Comparison of ENCODE assay signal across 8 mouse cellular contexts in genomic region chr12:71047473-71048078, GRCm38 (mm10). TPM values are rescaled to one million over a fixed set of nuclear protein-coding genes. Genes with fewer than 3 reads are reported as not detected.
DNase-seq lines count a peak whose midpoint lies in the region; ATAC-seq and TF ChIP-seq lines count a peak whose summit lies in the region.

No protein-coding gene starts in this region.

- H3K36me3 ChIP-seq in heart, embryonic 14.5 days (ENCODE audit: control insufficient read depth, insufficient read depth, low read length), result peaks cover 35% of the 10 kb centered on the region
- H3K36me3 ChIP-seq in embryonic facial prominence, embryonic 15.5 days, result peaks cover 22% of the 10 kb centered on the region
- H3K36me3 ChIP-seq in limb, embryonic 14.5 days (ENCODE audit: control insufficient read depth, insufficient read depth, low read length), result peaks cover 34% of the 10 kb centered on the region

- no peaks in the 10 kb centered on the region for H3K9me3 ChIP-seq in heart, embryonic 14.5 days (ENCODE audit: control insufficient read depth, low read length)
- no peaks in the 10 kb centered on the region for H3K9me3 ChIP-seq in embryonic facial prominence, embryonic 15.5 days (replicated peaks)
- no peaks in the 10 kb centered on the region for H3K9me3 ChIP-seq in limb, embryonic 14.5 days (ENCODE audit: control insufficient read depth, low read length)

- peak overlapping the region; percentile 52 for H3K4me2 ChIP-seq in heart, embryonic 14.5 days (ENCODE audit: low read length)
- peak overlapping the region; percentile 45 for H3K4me2 ChIP-seq in embryonic facial prominence, embryonic 15.5 days (replicated peaks)
- peak overlapping the region; percentile 35 for H3K4me2 ChIP-seq in limb, embryonic 14.5 days (replicated peaks; ENCODE audit: low read depth, low read length, severe bottlenecking)

- peaks cover 4 to 21% of the 10 kb centered on the region in 2 experiments for H3K4me1 ChIP-seq in heart, embryonic 14.5 days (ENCODE audit: control insufficient read depth in 2 of 2, insufficient read depth in 2 of 2, low read length in 2 of 2)
- peaks cover 14% of the 10 kb centered on the region for H3K4me1 ChIP-seq in embryonic facial prominence, embryonic 15.5 days
- H3K4me1 ChIP-seq in limb, embryonic 14.5 days (ENCODE audit: control insufficient read depth, insufficient read depth, low read length), result no peaks in the 10 kb centered on the region; the same call in 1 of the 2 replicates

- H3K4me3 ChIP-seq in heart, embryonic 14.5 days (ENCODE audit: control insufficient read depth in 1 of 2, insufficient read depth in 1 of 2, low read depth in 1 of 2, low read length in 2 of 2), result peak overlapping the region in 1 of 2 experiments; percentile 19; a peak in 1 of 4 replicates
- peak overlapping the region; percentile 31 for H3K4me3 ChIP-seq in embryonic facial prominence, embryonic 15.5 days (replicated peaks)
- peak overlapping the region; percentile 12 for H3K4me3 ChIP-seq in limb, embryonic 14.5 days (replicated peaks; ENCODE audit: low read length)

- H3K27me3 ChIP-seq in heart, embryonic 14.5 days (ENCODE audit: control insufficient read depth, insufficient read depth, low read length), result no peaks in the 10 kb centered on the region
- no peaks in the 10 kb centered on the region for H3K27me3 ChIP-seq in embryonic facial prominence, embryonic 15.5 days
- no peaks in the 10 kb centered on the region for H3K27me3 ChIP-seq in limb, embryonic 14.5 days (ENCODE audit: control insufficient read depth, insufficient read depth, low read length)

- H3K27ac ChIP-seq in heart, embryonic 14.5 days (replicated peaks in 1 of 2; ENCODE audit: control insufficient read depth in 1 of 2, insufficient read depth in 1 of 2, low read depth in 2 of 2, low read length in 2 of 2), result peak overlapping the region; percentile 51 to 66
- H3K27ac ChIP-seq in embryonic facial prominence, embryonic 15.5 days (replicated peaks), result peak overlapping the region; percentile 80
- H3K27ac ChIP-seq in limb, embryonic 14.5 days (replicated peaks; ENCODE audit: low read depth, low read length), result peak overlapping the region; percentile 84

- ATAC-seq in heart, embryonic 14.5 days (ENCODE audit: insufficient number of reproducible peaks, insufficient read depth, low FRiP score, low read depth), result no peak
- no peak for ATAC-seq in embryonic facial prominence, embryonic 15.5 days (ENCODE audit: insufficient number of reproducible peaks, low FRiP score, low TSS enrichment, low read depth)
- ATAC-seq in limb, embryonic 14.5 days (ENCODE audit: low FRiP score, low read depth), result no peak
- ATAC-seq in erythroblast, adult 5-6 weeks (replicated peaks; ENCODE audit: low FRiP score, poor library complexity, severe bottlenecking), result no peak
- no peak for ATAC-seq in monocyte, adult 5-6 weeks (replicated peaks; ENCODE audit: insufficient number of reproducible peaks, low FRiP score, low TSS enrichment, poor library complexity, severe bottlenecking)

- TF ChIP-seq POLR2A in limb, embryonic 14.5 days (IDR thresholded peaks at IDR 0.05; ENCODE audit: borderline replicate concordance, extremely low read depth, insufficient read depth, insufficient read length), result no peak

- intact Hi-C loops in heart, postnatal 36 days (cut with DNase I), result loop anchor here (2.0 kb wide), 2 partner anchors 31 to 79 kb away; no protein-coding TSS in a partner anchor

- peak overlapping the region; percentile 32; the same call in 1 of the 2 replicates for H3K9ac ChIP-seq in heart, embryonic 14.5 days (ENCODE audit: low read length)
- H3K9ac ChIP-seq in embryonic facial prominence, embryonic 15.5 days, result no peak overlapping the region; the same call in 1 of the 2 replicates
- 0 out of 2 replicates have a peak overlapping the region, but pooled peaks have one; percentile 4 for H3K9ac ChIP-seq in limb, embryonic 14.5 days (ENCODE audit: low read depth, low read length, severe bottlenecking)

- 63% methylated on average over 8 of the region's 8 CpGs for WGBS in heart, embryonic 14.5 days
- WGBS in embryonic facial prominence, embryonic 15.5 days, result 41% methylated on average over 8 of the region's 8 CpGs
- WGBS in limb, embryonic 14.5 days, result 49% methylated on average over 8 of the region's 8 CpGs

- DNase-seq in heart, postnatal 36 days, result no peak
- peak; percentile 36 for DNase-seq in CD4-positive helper T cell, adult 2 months (ENCODE audit: low read depth, low spot score)
- no peak for DNase-seq in limb, embryonic 14.5 days (ENCODE audit: low spot score)
- no peak for DNase-seq in spleen, postnatal 14 days (ENCODE audit: low spot score in 2 of 2)

RNA-seq across cellular contexts. Expression of gene Arid4a, which starts 31.8 kb away (rescaled TPM):
- 23.3 and 29.5 TPM in 2 replicates for polyA plus RNA-seq in heart, embryonic 14.5 days (2014; fragmentation: Nextera tagmentation; extraction: Ambion mirVana)
- 10 to 100 TPM; 14.3 to 17.0 TPM for total RNA-seq in heart, postnatal 36 days (2021)
- 39.6 and 43.8 TPM in 2 replicates for polyA plus RNA-seq in embryonic facial prominence, embryonic 15.5 days (2015; fragmentation: Nextera tagmentation; extraction: Ambion mirVana)
- polyA plus RNA-seq in limb, embryonic 14.5 days (2012; rRNA removed), result 7.3 and 11.7 TPM in 2 replicates
- 32.2 and 40.8 TPM in 2 replicates for polyA plus RNA-seq in limb, embryonic 14.5 days (2014; fragmentation: Nextera tagmentation; extraction: Ambion mirVana)
- total RNA-seq in erythroblast, adult 5-6 weeks (2015; ENCODE audit: low replicate concordance), result 17.9 and 21.3 TPM in 2 replicates
- 41.5 and 57.6 TPM in 2 replicates for total RNA-seq in erythroblast, adult 5-6 weeks (2017; ENCODE audit: low replicate concordance)
- total RNA-seq in monocyte, adult 5-6 weeks (2017), result 91.2 to 156 TPM (median 106 TPM) in 3 replicates
